Mouse (Mus musculus) kidney, adult 8-10 months (tissue): ENCODE results near the gene Zfp697.

Experiments
- DNase-seq, 2 experiments: peaks; one replicate each; pipeline ENCODE4 v3.0.0; 2022

Zfp697 gene

DNA sequence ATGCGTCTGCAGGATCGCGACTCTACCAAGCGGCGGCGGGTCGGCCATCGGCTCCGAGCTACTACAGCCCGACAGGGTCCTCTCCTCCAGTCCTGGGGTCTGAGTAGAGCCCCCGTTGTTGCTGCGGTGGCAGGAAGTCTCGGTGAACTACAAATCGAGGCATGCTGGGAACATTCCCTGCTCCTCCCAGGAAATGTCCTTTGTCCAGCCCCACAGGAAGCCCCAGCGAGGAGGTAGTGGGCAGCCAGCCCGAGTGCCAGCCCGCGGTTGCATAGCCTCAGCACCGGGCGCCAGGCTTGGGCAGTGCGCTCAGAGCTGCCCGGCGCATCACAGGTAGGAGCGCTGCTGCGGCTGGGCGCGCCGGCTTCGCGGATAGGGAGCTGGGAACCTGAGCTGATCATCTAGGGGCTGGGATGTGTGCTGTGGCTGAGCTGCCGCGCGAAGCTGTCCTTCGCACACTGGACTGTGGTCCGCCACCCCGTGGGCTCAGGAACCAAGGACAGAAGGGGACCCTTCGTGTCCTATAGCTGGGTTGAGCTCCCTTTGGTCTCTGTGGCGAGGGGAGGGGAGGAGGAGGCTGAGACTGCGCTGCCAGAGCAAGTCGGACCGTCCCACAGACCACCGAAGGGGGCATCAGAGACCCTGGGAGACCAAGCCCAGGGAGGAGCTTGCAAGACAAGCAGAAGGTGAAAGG is at the start of gene Zfp697:
TSS of gene Zfp697 (plus strand) at position 216 of the 694 bp plus-strand sequence.
- DNase-seq = peak; percentile 82 to 88

DNA sequence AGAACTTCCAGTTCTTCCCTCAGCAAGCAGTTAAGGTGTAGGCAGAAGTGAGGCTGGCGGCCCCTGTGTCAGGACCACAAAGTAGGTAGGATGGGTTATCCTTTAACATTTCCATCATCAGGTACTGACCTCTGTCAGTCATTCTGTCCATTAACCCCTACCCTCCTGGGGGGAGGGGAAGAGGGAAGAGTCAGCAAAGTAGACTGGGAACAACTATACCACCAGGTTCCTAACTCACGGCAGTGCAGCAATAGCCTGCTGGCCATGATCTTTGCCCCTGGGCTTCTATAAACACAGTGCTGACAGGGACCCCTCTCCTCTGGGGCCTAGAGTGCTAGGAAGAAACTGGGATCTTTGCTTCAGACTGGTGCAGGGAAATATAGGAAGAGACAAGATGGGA is 48.3 kb upstream of the Zfp697 start:
- no peak for DNase-seq

DNA sequence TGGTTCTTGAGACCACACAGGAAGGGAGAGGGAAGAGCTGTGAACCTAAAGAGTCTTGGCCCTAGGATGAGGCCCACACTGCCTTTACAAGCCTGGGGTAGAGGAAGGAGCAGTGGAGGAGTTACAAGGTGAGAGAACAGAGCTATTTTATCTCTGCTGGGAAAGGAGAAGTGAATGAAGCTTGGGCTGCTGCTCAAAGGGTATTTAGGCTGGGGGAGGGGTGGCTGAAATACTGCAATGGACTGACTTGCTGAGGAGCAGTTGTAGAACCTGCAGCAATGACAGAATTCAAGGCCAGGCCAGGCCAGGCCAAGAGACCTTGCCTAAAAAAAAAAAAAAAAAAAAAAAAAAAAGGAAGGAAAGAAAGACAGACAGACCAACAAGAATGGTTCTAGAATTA is 46.9 kb upstream of the Zfp697 start:
- DNase-seq = no peak

DNA sequence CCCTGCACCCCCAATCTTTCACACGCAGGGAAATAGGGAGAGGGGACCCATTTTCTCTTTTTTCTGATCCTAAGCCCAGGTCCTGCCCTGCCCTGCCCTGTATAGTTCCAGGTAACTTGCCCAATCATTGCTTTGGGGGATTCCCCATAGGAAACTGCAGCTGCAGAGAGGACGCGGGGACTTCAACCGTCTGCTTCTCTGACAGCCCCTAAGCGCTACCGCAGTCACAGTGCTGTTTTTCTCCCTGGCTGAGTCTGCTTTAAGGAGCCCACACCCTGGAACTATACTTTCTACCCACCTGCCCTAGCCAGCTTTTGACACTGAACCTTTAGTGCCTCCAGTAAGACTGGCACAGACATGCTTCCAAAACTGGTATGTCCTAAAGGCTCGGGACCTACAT is 46.4 kb upstream of the Zfp697 start:
- DNase-seq = no peak

DNA sequence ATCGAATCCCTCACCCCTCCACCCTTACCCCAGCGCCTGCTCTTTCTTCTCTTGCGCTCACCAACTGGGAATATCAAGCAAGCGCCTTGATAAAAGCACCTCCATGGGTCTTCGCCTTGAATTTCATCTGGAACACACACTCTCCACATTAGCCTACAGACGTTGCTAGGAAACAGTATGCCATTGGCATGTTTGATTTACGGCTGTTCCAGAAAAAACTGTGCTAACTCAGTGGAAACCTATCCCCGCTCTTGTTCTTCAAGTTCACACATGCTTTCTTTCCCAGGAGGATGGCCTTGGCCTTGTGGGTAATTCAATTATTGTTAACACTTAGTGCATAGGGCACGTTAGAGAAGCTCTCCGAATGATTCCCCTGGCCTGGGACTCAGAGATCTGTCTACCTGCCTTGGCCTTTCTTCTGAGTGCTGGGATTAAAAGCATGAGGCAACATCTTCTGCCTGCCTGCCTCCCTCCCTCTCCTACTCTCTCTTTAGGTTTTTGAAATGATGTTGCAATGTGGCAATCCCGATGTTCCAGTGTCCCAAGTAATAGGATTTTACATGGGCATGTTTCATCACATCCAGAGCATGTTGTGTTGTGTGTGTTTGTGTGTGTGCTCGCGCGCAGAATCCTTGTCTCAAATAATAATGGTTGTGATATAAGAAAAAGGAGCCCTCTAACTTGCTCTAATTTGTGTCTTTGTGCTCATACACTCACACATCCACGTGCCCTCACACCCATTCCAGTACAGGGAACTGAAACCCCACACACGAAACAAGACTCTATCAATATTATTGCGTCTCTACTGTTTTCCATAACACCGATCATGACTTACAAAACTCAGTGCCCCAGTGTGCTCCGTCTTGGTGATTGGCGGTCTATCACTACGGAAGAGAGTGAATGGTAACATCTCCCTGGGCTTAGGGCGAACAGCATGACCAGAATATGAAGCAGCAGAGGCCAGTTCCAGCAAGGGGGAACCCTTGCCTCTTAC is 45.3 kb upstream of the Zfp697 start:
- DNase-seq = no peak

DNA sequence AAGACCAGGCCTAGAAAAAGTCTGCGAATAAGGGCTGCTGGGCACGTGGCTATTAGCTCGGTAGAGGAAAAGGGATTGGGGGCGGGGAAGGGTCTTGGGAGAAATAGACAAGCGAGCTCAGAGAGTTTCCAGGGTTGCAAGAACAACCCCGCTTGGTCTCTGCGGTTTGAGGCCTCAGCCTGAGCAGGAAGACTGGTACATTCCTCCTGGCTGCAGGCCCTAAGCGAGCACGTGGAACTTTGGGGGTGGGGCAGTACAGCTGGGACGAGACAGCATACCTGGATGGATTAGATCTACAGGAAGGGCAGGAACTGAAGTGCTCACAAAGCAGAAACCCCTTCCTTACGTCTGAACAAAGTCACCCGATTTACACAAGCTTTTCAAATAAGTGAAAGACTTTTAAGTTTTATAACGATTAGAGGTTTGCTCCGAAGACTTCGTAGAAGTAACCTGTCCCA is 43.6 kb upstream of the Zfp697 start:
- peak; percentile 66 to 79 for DNase-seq

DNA sequence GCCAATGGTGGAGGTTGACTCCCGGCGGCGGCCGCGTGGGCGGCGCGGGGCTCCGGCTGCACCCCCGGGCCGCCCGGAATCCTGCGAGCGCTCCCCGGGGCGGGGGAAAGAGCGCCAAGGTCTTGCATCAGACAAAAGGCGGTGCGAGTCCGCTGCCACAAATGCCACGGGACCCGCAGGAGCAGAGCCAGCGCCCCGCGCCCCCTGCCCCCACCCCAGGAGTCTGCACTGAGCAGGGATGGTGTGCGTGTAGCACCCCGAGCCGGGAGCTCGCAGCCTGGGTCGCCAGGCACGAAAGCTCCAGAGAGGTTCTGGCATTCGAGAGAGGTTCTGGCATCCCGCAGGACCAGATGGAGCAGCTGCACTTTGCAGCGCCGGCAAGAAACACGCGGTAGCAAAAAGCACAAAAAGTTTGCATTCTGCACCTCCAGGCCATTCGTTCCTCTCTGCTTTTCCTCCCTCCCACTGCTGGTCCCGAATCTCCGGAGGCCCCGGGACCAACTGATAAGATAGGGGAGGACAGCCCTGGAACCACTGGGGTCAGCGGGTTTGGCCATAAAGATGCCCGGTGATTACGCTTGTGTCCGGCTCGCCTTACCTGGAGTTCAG is 43.1 kb upstream of the Zfp697 start:
- peak in 1 of 2 experiments; percentile 17 for DNase-seq

DNA sequence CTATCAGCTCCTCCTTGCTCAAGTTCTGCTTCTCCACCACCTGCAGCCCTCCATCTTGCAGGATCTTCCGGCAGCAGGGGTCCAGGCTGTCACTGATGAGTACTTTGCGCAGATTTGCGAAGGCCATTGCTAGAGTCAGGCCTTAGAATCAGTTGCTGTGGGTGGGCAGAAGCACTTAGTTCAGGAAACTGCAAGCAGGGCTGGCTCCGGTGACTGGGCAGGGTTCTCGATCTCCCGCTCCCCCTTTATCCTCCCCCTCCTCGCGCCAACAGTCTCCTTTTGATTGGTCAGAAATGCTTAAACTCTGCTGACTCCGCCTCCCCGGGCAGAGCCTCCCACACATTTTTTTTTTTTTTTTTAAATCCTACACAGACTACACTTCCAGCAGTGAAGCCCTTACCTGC is 42.6 kb upstream of the Zfp697 start, which contains the start of gene Phgdh:
TSS of gene Phgdh (minus strand) at position 285 of the 404 bp plus-strand sequence.
- peak; percentile 63 to 64 for DNase-seq

DNA sequence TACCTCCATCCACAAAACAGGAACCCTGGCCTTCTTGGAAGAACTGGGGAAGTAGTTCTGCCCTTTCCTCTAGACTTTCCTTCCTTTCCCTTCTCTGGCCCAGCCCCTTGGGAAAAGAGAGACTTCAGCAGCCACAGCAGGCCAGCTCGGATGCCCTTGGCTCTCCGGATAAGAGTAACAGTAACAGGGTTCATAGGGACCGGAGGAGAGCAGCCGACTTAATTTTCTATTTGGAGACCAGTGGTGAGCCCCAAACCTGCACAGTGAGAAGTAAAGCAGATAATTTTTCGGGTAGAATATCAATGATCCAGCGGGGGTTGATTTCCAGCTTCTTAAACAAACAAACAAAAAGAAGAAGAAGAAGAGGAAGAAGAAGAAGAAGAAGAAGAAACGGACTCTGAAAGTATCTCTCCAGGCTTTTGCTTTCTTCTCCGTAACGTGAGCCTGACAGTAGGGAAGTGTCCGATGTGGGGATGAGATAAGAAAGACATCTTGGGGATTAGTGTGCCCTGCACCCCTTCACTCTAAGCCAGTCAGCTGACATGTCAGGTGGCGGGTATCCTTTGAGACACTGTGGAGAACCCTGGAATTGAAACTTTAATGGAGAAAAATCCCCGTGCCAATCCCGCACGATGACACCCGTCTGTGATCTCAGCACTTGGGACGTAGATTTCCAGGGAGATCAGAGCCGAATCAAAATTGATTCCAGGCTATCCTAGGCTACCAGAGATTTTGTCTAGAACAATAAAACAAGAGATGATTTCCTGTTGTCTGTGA is 41.3 kb upstream of the Zfp697 start:
- DNase-seq = no peak

DNA sequence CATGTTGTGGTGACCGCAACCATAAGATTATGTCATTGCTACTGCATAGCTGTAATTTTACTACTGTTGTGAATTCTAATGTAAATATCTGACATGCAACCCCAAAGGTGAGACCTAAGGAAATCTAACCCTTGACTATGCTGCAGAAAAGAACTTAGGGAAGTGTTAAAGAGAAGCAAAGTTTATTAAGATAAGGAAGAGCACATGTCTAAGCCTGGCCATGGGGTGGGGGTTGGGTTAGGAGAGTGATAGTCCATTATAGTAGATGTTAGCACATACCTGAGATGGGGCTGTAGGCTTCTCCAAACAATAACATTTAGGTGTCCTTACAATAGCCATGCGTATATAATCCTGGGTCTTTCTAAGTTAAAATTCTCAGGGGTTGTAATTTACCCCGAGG is 39.0 kb upstream of the Zfp697 start:
- DNase-seq = no peak

DNA sequence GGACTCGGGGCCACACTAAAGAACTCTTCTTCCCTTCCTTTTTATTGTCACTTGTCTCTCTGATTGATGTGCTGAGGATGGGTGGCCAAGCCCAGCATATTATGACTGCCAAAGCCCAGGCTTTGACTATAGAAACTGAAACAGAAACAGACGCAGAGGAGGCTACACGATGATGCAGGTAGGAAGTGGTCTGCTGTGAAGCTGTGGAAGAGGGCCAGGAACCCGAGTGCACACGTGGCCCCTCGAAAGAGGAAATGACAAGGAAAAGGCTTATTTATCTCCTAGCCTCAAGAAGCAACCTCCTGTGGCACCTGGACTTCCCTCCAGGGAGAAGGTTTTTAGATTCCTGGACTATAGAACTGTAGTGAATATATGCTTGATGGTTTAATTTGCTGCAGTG is 34.2 kb upstream of the Zfp697 start:
- no peak for DNase-seq

DNA sequence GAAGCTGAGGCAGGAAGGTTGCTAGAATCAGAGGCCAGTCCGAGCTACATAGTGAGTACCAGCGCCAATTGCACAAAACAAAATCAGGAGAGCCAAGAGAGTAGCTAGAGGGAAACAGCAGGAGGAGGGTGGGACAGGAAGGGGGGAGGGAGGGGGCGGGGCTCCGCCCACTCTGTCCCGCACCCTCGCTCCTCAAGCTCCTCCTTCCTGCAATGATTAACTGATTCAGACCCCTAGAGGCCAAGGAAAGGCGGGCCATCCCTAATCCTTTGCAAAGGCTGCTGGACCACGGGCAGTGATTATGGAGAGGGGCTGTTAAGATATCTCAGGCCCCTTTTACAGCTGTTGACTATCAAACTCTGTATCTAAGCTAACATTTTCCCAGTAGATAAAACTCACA is 33.6 kb upstream of the Zfp697 start:
- no peak for DNase-seq

DNA sequence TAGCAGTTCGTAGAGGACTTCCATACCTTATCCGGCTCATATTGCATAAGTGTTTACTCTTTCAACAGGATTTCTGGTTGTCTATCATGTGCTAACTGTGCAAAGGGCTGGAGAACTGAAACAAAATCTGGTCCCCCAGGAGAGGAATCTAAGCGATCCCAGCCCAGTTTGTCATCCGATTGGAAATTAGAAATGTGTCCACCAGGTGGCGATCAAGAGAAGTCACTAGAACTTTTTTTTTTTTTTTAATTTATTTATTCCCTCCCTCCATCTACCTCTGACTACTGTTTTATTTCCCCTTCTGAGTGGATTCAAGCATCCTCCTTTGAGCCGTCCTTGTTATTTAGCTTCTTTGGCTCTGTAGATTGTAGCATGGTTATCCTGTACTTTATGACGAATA is 28.4 kb upstream of the Zfp697 start:
- peak; percentile 57 to 70 for DNase-seq

DNA sequence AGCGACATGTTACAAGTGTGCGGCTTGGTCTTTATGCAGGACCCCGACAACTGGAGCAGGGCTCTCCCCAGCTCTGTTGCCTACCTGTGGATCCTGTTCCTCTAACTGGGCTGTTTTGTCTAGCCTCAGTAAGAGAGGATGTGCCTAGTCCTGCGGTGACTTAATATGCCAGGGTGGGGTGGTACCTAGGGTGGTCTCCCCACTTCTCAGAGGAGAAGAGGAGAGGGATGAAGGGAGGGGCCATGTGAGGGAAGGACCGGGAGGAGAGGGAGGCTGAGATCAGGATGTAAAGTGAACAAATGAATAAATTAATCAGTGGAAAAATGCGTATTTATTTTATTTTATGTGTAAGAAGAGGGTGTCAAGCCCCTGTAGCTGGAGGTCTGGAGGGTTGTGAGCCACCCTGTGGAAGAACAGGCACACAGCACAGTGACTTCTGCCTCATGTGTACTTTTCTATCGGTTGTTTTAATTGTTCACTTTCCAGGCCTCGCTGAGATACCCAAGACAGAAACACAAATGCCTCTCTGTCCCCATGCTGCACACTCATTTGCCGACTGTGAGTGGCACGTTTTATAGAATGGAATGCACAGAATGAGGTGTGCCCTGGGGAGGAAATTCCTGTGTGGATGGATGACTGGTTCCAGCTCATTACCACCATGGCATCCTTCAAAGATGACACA is 26.8 kb upstream of the Zfp697 start:
- DNase-seq = no peak

DNA sequence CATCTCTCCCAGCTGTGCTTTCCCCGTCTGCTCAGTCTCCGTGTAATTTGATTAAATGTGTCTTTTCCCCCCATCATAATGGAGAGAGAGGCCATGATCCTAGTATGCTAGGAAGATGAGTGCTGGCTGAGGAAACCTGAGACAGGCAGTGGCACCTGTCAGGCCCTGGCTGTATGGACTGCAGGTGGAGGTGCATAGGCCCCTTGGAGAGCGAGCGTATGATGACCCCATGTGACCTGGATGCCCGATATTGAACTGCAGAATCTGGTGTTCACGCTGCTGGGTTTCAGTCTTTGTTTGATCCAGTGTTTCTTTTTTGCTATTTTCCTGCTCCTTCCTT is 26.3 kb upstream of the Zfp697 start:
- no peak for DNase-seq

DNA sequence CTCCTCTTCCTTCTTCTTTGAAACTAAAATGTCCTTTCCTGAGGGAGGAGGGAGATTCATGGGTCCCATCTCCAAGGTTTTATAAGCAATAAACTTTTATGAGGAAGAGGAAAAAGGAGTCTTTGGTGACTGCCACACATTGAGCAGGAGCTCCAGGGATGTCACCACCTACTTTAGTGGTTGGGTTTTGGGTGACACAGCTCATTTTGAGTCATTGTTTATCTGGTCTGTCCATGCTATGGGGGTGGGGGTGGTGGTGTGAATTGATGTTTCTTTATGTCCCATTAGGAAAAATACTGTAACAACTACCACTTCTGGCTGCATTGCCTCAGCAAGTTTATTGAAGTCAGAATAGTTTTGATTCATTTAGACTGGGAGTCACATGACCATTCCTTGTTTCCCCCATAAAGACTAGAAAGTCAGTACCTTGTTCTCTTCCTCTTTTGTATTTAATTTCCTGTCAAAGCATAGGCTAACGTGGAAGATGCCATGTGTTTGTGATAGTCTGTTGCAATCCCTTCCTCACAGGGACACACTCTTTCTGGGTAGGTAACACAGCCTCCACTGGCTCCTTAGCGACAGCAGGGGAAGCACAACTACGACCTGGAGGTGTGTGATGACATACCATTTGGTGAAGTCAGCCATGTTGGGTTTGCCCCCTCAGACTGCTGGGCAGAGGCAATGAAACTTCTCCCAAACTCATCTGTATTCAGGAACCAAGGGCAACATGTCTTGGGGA is 25.5 kb upstream of the Zfp697 start:
- no peak for DNase-seq

DNA sequence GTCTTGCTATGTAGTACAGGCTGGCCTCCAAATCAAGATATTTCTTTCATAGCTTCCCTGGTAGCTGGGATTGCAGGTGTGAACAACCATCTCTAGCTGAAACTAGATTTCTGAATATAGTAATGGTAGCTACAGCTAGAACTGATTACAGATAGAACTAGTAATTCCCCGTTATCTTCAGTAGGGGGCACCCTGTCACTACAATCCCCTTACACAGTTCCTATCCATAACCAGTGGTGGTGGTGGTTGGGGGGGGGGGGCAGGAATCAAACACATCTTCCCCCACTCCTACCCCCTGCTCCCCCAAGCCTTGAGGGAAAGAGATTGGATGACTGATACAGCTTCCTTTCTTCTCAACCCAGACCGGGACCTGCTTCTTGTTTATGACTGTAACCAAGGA is 19.5 kb upstream of the Zfp697 start:
- peak; percentile 36 to 59 for DNase-seq

DNA sequence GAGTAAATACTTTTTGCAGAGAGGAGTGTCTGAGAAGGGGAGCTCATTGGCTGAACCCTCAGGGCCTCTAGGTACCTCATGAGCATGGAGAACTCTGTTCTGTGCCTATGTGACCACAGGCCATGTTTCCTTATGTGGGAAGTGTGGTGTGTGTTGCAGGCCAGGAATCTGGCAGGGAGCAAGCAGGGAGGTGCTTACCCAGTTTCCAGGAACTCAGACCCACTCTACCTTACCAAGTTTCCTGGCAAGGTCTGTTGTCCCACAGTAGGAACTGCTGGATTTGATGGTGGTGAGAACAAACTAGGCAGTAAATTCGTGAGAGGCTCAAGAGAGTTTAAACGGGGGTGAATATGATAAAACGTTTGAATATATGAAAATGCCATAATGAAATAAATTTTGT is 16.2 kb upstream of the Zfp697 start:
- no peak for DNase-seq

DNA sequence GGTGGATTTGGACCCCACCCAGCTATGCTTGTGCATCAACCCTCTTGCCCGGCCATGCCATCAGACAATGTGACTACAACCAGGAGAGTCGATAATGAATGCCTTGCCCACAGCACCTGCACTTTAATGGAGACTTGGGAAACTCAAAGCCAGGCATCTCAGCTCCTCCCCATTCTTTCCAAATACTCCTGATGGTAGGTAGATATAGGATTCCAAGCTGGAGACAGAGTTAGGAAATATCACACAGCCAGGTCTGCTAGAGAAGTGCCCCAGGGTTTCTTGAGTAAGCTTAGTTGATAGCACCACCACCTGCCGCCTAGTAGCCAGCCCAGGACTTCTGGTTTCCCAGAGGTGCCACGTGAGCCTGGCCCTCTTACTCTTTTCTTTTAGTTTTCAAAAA is 15.4 kb upstream of the Zfp697 start:
- no peak for DNase-seq

DNA sequence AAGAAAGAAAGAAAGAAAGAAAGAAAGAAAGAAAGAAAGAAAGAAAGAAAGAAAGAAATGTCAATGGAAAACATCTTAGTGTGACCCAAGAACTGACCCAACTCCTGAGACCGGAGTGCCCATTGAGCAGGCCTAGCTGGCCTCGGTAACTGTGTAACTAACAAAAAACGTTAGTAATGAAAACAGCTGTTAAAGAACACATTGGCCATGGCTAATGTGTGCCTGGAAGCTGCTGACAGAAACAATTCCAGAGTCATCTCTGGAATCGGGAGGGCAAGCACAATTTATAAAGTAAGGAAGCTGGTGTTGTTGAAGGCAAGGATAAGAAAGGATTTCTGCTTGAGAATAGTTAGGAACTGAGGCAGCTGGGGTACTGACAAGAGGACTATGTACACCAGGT is 14.0 kb upstream of the Zfp697 start:
- peak; percentile 61 to 80 for DNase-seq

DNA sequence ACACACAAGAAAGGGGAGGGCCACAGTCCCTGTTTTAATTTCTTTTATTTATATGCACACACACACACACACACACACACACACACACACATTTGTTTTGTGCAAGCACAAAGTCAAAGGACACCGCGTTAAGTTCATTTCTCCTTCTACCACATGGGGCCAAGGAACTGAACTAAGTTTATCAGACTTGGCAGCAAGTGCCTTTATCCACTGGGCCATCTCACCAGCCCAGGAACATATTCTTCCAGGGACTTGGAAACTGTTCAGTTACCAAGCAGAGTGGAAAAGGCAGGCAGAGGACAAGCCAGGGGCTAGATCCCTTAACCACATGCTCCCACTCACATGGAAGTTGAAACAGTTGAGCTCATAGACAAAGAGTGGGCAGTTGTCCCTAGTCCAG is 13.5 kb upstream of the Zfp697 start:
- peak; percentile 71 to 79 for DNase-seq
